Mouse (Mus musculus) macrophage (primary cell): ENCODE results near the gene Gpr137b. TPM values are rescaled to one million over a fixed set of nuclear protein-coding genes. Genes with fewer than 3 reads are reported as not detected.
"Not testable (repeated sequence)": the region's sequence is repeated elsewhere in the genome, so short reads cannot be mapped to it uniquely, and the experiment has no call there.

Experiments used
- H3K27ac ChIP-seq: fragments of 350-480 bp; formaldehyde crosslinking; 2 replicates; pipeline ENCODE4 v1.9.0; 2021
- H3K36me3 ChIP-seq: fragments of 350-480 bp; formaldehyde crosslinking; 2 replicates; pipeline ENCODE4 v1.9.0; 2021; ENCODE audit errors: inconsistent target
- H3K4me3 ChIP-seq: fragments of 350-480 bp; formaldehyde crosslinking; 2 replicates; pipeline ENCODE4 v1.9.0; 2021; ENCODE audit errors: inconsistent target
- H3K79me2 ChIP-seq: fragments of 350-480 bp; formaldehyde crosslinking; 2 replicates; pipeline ENCODE4 v1.9.0; 2021; ENCODE audit errors: inconsistent target
- WGBS: methylation state at CpG from one replicate; pipeline ENCODE4 v1.1.7; 2026; ENCODE audit warnings: inconsistent platforms; ENCODE audit not compliant: missing documents; 5-methylcytosine and 5-hydroxymethylcytosine counted together
- polyA plus RNA-seq: library from polyadenylated mRNA; stranded (reverse); fragments of 250-400 nt; gene quantifications from 3 replicates; pipeline ENCODE4 v1.2.4, GENCODE M21; 2018; ENCODE audit warnings: inconsistent platforms

Gene Gpr137b
- polyA plus RNA-seq, 1 experiment from 2014 or later = 114 TPM

GRCm38 (mm10) chr13:13402818-13403217 is 9.0 kb upstream of the Gpr137b start:
- not testable (repeated sequence) for H3K79me2 ChIP-seq, H3K4me3 ChIP-seq, H3K36me3 ChIP-seq, H3K27ac ChIP-seq
- WGBS = 92% methylated on average over 5 of the region's 5 CpGs

DNA sequence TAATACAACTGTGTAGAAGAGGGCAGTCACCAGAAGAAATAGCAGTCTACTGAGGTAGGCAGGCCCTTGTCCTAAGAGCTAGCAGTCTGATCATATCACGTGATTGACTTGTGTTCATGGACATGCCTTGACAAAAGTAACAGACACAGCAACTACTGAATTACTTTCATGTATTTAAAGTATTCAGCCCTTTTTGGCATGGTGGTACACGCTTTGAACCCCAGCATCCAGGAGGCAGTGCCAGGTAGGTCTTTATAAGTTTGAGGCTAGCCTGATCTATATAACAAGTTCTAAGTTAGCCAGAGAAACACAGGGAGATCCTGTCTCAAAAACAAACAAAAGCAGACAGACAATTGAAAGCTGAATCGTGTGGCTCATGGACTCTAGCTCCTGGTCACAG is 7.0 kb upstream of the Gpr137b start:
- H3K79me2 ChIP-seq, H3K27ac ChIP-seq, H3K4me3 ChIP-seq, H3K36me3 ChIP-seq: not testable (repeated sequence)
- 88% methylated on average over 3 of the region's 3 CpGs for WGBS

GRCm38 (mm10) chr13:13394096-13394395 is 232 bp upstream of the Gpr137b start:
- H3K36me3 ChIP-seq, H3K27ac ChIP-seq: not testable (repeated sequence)
- Histone ChIP-seq H3K4me3 (peak overlapping the region; percentile 22), H3K79me2 (peaks cover 17% of the 10 kb centered on the region)
- 1% methylated on average over 10 of the region's 15 CpGs for WGBS

- not testable (repeated sequence) for H3K27ac ChIP-seq, H3K36me3 ChIP-seq, H3K4me3 ChIP-seq
- H3K79me2 ChIP-seq = peaks cover 28% of the 10 kb centered on the region
- no CpG with 5 or more reads among the region's 7 CpGs for WGBS
Measured at GRCm38 (mm10) chr13:13378168-13378859, 15.5 kb downstream of the Gpr137b start.

- no peak overlapping the region for H3K27ac ChIP-seq
- 95% methylated on average over 5 of the region's 5 CpGs for WGBS
- peaks cover 34% of the 10 kb centered on the region for H3K79me2 ChIP-seq
- no peak overlapping the region for H3K4me3 ChIP-seq
- H3K36me3 ChIP-seq = no peaks in the 10 kb centered on the region; the same call in 1 of the 2 replicates
Measured at GRCm38 (mm10) chr13:13377180-13377579, 16.6 kb downstream of the Gpr137b start.

GRCm38 (mm10) chr13:13373965-13374364 is 19.8 kb downstream of the Gpr137b start:
- H3K79me2 ChIP-seq = peaks cover 47% of the 10 kb centered on the region
- H3K4me3 ChIP-seq, H3K27ac ChIP-seq, H3K36me3 ChIP-seq: not testable (repeated sequence)
- 98% methylated on average over 4 of the region's 6 CpGs for WGBS

DNA sequence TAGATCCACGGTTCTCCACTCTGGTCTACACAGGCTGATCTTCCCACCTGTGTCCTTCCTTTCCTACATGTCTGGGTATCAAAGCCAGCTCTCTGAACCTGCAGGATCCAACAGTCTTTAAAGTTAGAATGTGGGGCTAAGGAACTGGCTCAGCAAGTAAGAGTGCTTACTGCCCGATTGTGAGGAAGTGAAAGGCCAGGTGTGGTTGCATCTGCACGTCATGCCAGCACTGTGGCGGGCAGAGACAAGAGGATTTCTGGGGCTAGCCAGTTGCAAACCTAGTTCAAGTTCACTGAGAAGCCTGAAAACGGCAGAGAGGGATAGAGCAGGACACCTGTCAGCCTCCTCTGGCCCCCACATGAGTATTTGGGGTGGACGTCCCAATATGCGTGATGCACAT is 22.4 kb downstream of the Gpr137b start:
- H3K79me2 ChIP-seq = peaks cover 35% of the 10 kb centered on the region
- not testable (repeated sequence) for H3K4me3 ChIP-seq, H3K27ac ChIP-seq, H3K36me3 ChIP-seq
- WGBS = 71% methylated on average over 6 of the region's 7 CpGs

DNA sequence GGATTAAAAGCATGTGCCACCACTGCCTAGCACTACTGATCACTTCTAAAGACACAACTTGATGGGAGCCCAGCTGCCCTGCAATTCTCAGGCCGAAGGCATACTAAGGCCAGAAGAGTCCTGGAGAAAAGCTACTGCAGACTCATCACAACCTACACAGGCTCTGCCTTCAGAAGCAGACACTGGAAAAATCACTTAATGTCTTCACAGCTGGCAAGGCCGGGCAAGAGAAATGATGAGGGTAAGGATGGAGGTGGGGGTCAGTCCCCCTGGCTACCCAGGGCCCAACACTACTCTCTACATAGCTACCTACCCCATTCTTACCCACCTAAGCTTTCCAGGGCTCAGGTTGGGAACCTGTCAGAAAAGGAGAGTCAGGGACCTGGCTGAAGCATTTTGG is 27.4 kb downstream of the Gpr137b start:
- peaks cover 39% of the 10 kb centered on the region; the same call in 1 of the 2 replicates for H3K36me3 ChIP-seq
- H3K4me3 ChIP-seq, H3K79me2 ChIP-seq, H3K27ac ChIP-seq: not testable (repeated sequence)
- WGBS = 100% methylated on average over 2 of the region's 2 CpGs

- not testable (repeated sequence) for H3K27ac ChIP-seq, H3K79me2 ChIP-seq, H3K4me3 ChIP-seq
- H3K36me3 ChIP-seq = peaks cover 39% of the 10 kb centered on the region; the same call in 1 of the 2 replicates
- 97% methylated on average over 7 of the region's 7 CpGs for WGBS
Measured at GRCm38 (mm10) chr13:13363536-13363935, 30.3 kb downstream of the Gpr137b start.

DNA sequence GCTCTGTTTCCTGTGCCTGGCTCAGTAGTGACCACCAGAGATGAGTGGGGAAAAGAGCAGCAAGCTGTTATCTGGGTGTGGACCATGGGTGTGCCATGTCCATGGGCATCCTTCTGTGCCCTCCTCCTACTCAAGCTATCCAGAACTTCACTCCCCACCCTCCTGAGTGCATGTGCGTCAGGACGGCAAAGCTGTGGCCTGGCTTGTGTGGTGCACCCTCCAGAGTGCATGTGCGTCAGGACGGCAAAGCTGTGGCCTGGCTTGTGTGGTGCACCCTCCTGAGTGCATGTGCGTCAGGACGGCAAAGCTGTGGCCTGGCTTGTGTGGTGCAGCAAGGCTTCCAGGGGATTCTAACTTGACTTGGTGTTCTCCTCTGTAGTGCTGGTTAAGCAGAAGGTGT is 31.6 kb downstream of the Gpr137b start:
- 98% methylated on average over 6 of the region's 6 CpGs for WGBS
- not testable (repeated sequence) for H3K27ac ChIP-seq, H3K79me2 ChIP-seq, H3K4me3 ChIP-seq
- peaks cover 41% of the 10 kb centered on the region; the same call in 1 of the 2 replicates for H3K36me3 ChIP-seq

- H3K36me3 ChIP-seq = peaks cover 29% of the 10 kb centered on the region; the same call in 1 of the 2 replicates
- 80% methylated on average over 1 of the region's 4 CpGs for WGBS
- not testable (repeated sequence) for H3K79me2 ChIP-seq, H3K27ac ChIP-seq, H3K4me3 ChIP-seq
Measured at GRCm38 (mm10) chr13:13360045-13360444, 33.8 kb downstream of the Gpr137b start.

- H3K79me2 ChIP-seq = not testable (repeated sequence)
Measured at GRCm38 (mm10) chr13:13358602-13359001, 35.2 kb downstream of the Gpr137b start.

GRCm38 (mm10) chr13:13358097-13358496 is 35.7 kb downstream of the Gpr137b start:
- not testable (repeated sequence) for H3K27ac ChIP-seq, H3K4me3 ChIP-seq, H3K79me2 ChIP-seq
- 98% methylated on average over 5 of the region's 8 CpGs for WGBS
- peaks cover 15% of the 10 kb centered on the region; the same call in 1 of the 2 replicates for H3K36me3 ChIP-seq

More at GRCm38 (mm10) chr13:13358602-13359001, 35.2 kb downstream of the Gpr137b start:
- not testable (repeated sequence) for H3K27ac ChIP-seq, H3K4me3 ChIP-seq
- peaks cover 20% of the 10 kb centered on the region; the same call in 1 of the 2 replicates for H3K36me3 ChIP-seq
- 98% methylated on average over 7 of the region's 7 CpGs for WGBS

DNA sequence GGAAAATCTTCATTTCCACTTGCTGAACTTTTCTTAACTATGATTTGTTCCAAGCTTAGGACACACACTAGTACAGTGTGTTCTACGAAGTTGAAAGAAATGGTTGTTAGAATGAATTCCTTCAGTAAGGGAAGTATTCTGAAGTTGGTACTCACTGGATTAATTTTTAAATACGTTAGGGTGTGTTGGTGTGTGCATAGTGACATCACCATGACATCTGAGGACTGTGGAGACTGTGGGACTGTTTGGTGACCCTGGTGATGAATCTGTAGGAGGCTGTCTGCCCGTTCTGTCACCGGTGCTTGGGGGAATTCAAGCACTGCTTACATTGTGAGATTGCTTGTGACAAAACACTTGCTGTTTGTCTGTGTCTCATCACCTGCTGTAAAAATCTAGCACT is 41.7 kb downstream of the Gpr137b start:
- not testable (repeated sequence) for H3K4me3 ChIP-seq, H3K36me3 ChIP-seq, H3K27ac ChIP-seq, H3K79me2 ChIP-seq
- 87% methylated on average over 3 of the region's 4 CpGs for WGBS

- H3K4me3 ChIP-seq, H3K36me3 ChIP-seq, H3K27ac ChIP-seq, H3K79me2 ChIP-seq: not testable (repeated sequence)
- 89% methylated on average over 7 of the region's 7 CpGs for WGBS
Measured at GRCm38 (mm10) chr13:13350681-13351080, 43.1 kb downstream of the Gpr137b start.

DNA sequence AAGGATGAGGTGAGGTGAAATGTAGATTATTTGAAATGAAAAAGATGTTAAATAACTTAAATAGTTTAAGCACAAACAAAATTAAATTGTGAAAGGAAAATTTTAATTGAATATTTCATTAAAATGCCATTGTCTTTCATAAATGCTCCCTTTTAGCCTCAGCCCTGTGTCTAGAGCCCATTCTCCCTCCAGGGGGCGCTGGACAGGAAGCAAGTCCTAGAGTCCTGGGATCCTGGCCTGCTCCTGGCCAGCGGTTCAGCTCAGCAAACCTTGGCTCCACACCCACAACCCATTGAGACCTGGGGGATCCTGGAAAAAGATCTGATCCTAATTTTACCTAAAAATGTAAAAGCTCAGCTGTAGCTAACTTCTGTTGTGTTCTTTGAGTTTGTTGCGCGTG is 44.5 kb downstream of the Gpr137b start:
- Histone ChIP-seq H3K36me3 (no peaks in the 10 kb centered on the region), H3K79me2 (no peaks in the 10 kb centered on the region), H3K4me3 (no peak overlapping the region), H3K27ac (no peak overlapping the region)
- WGBS = 79% methylated on average over 4 of the region's 4 CpGs
